Mouse (Mus musculus) bone marrow, adult 2 months (tissue): ENCODE data around the gene Rab40c.

ENCODE experiments used
- CTCF ChIP-seq: fragments of 200-500 bp; IDR thresholded peaks from 2 replicates; pipeline ENCODE4 v1.5.1; 2011; ENCODE audit warnings: low read length, control low read depth; ENCODE audit not compliant: control insufficient read depth, insufficient read depth
- POLR2A ChIP-seq: fragments of 200-500 bp; IDR thresholded peaks from 2 replicates; pipeline ENCODE4 v1.6.1; 2011; ENCODE audit warnings: low read depth, mild to moderate bottlenecking, control low read depth, low read length, borderline replicate concordance; ENCODE audit not compliant: control insufficient read depth

DNA sequence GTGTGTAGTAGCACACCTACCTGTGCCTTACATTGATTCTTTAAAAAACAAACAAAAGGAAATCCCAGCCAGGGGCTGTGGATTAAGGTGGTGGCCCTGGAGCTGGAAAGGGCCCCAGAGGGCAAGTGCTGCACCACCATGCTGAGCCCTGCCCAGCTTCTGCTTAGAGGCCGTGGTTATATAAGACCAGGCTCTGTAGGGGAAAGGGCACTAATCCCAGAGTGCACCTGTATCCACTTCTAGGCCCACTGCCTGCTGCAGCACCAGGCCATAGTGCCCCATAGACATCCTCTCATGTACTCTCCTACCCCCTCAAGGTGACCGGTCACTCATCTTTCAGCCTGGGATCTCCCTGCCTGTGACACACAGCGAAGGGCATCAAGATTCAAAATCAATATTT is 53.4 kb downstream of the Rab40c start:
- TF ChIP-seq POLR2A (no peak), CTCF (no peak)
